Mouse (Mus musculus): Measurements from ENCODE around the gene Nipal1. TPM values are rescaled to one million over a fixed set of nuclear protein-coding genes. Genes with fewer than 3 reads are reported as not detected.
A peak's percentile ranks its signal among the peaks of the same experiment; 100 is the strongest.

Gene Nipal1
- polyA plus RNA-seq, 1 experiment = 0.11 TPM

- Histone ChIP-seq H3K27ac (ENCODE audit: insufficient read depth, low read length) (no peak overlapping the region), H3K4me3 (ENCODE audit: extremely low read depth, insufficient read depth, insufficient read length) (no peak overlapping the region), H3K27me3 (ENCODE audit: control insufficient read depth, insufficient read depth, low read length) (no peaks in the 10 kb centered on the region), H3K4me1 (ENCODE audit: control insufficient read depth, insufficient read depth, insufficient read length) (no peaks in the 10 kb centered on the region), H3K36me3 (ENCODE audit: control insufficient read depth, insufficient read depth, low read length) (no peaks in the 10 kb centered on the region)
- DNase-seq (ENCODE audit: low read depth in 1 of 2, low spot score in 2 of 2) = no peak
- WGBS = 82% methylated on average over 2 of the region's 2 CpGs
- TF ChIP-seq POLR2A (IDR thresholded peaks at IDR 0.05; ENCODE audit: low read depth, low read length) (no peak), CTCF (IDR thresholded peaks at IDR 0.05; ENCODE audit: extremely low read depth, insufficient read depth, insufficient read length, insufficient replicate concordance) (no peak)
Observed at GRCm38 (mm10) chr5:72699500-72699818, 51.9 kb downstream of the Nipal1 start.

- no peaks in the 10 kb centered on the region for H3K4me1 ChIP-seq (ENCODE audit: control insufficient read depth, insufficient read depth, insufficient read length)
- no peak for DNase-seq (ENCODE audit: low read depth in 1 of 2, low spot score in 2 of 2)
- no peak overlapping the region for H3K4me3 ChIP-seq (ENCODE audit: extremely low read depth, insufficient read depth, insufficient read length)
- H3K36me3 ChIP-seq (ENCODE audit: control insufficient read depth, insufficient read depth, low read length) = no peaks in the 10 kb centered on the region
- H3K27me3 ChIP-seq (ENCODE audit: control insufficient read depth, insufficient read depth, low read length) = no peaks in the 10 kb centered on the region
- TF ChIP-seq POLR2A (IDR thresholded peaks at IDR 0.05; ENCODE audit: low read depth, low read length) (no peak), CTCF (IDR thresholded peaks at IDR 0.05; ENCODE audit: extremely low read depth, insufficient read depth, insufficient read length, insufficient replicate concordance) (no peak)
- no peak overlapping the region for H3K27ac ChIP-seq (ENCODE audit: insufficient read depth, low read length)
Observed at GRCm38 (mm10) chr5:72702202-72702601, 54.6 kb downstream of the Nipal1 start.

- Histone ChIP-seq H3K4me3 (ENCODE audit: extremely low read depth, insufficient read depth, insufficient read length) (no peak overlapping the region), H3K27ac (ENCODE audit: insufficient read depth, low read length) (no peak overlapping the region), H3K36me3 (ENCODE audit: control insufficient read depth, insufficient read depth, low read length) (no peaks in the 10 kb centered on the region), H3K27me3 (ENCODE audit: control insufficient read depth, insufficient read depth, low read length) (no peaks in the 10 kb centered on the region), H3K4me1 (ENCODE audit: control insufficient read depth, insufficient read depth, insufficient read length) (no peaks in the 10 kb centered on the region)
- no peak for DNase-seq (ENCODE audit: low read depth in 1 of 2, low spot score in 2 of 2)
- WGBS = 87% methylated on average over 10 of the region's 10 CpGs
- TF ChIP-seq CTCF (IDR thresholded peaks at IDR 0.05; ENCODE audit: extremely low read depth, insufficient read depth, insufficient read length, insufficient replicate concordance) (no peak), POLR2A (IDR thresholded peaks at IDR 0.05; ENCODE audit: low read depth, low read length) (no peak)
Observed at GRCm38 (mm10) chr5:72706095-72706494, 58.5 kb downstream of the Nipal1 start.

- no peak for DNase-seq (ENCODE audit: low read depth in 1 of 2, low spot score in 2 of 2)
- no peak overlapping the region for H3K4me3 ChIP-seq (ENCODE audit: extremely low read depth, insufficient read depth, insufficient read length)
- no peak overlapping the region for H3K27ac ChIP-seq (ENCODE audit: insufficient read depth, low read length)
- no peaks in the 10 kb centered on the region for H3K27me3 ChIP-seq (ENCODE audit: control insufficient read depth, insufficient read depth, low read length)
- TF ChIP-seq CTCF (IDR thresholded peaks at IDR 0.05; ENCODE audit: extremely low read depth, insufficient read depth, insufficient read length, insufficient replicate concordance) (no peak), POLR2A (IDR thresholded peaks at IDR 0.05; ENCODE audit: low read depth, low read length) (no peak)
- WGBS = 89% methylated on average over 10 of the region's 10 CpGs
- no peaks in the 10 kb centered on the region for H3K4me1 ChIP-seq (ENCODE audit: control insufficient read depth, insufficient read depth, insufficient read length)
- H3K36me3 ChIP-seq (ENCODE audit: control insufficient read depth, insufficient read depth, low read length) = no peaks in the 10 kb centered on the region
Observed at GRCm38 (mm10) chr5:72706722-72707121, 59.1 kb downstream of the Nipal1 start.

GRCm38 (mm10) chr5:72709451-72709850, 61.9 kb downstream of the Nipal1 start:
- no peaks in the 10 kb centered on the region for H3K27me3 ChIP-seq (ENCODE audit: control insufficient read depth, insufficient read depth, low read length)
- no peaks in the 10 kb centered on the region for H3K4me1 ChIP-seq (ENCODE audit: control insufficient read depth, insufficient read depth, insufficient read length)
- DNase-seq (ENCODE audit: low read depth in 1 of 2, low spot score in 2 of 2) = no peak
- TF ChIP-seq POLR2A (IDR thresholded peaks at IDR 0.05; ENCODE audit: low read depth, low read length) = no peak
- no peak for TF ChIP-seq CTCF (IDR thresholded peaks at IDR 0.05; ENCODE audit: extremely low read depth, insufficient read depth, insufficient read length, insufficient replicate concordance)
- WGBS = 56% methylated on average over 13 of the region's 13 CpGs
- H3K4me3 ChIP-seq (ENCODE audit: extremely low read depth, insufficient read depth, insufficient read length) = no peak overlapping the region
- H3K36me3 ChIP-seq (ENCODE audit: control insufficient read depth, insufficient read depth, low read length) = no peaks in the 10 kb centered on the region
- no peak overlapping the region for H3K27ac ChIP-seq (ENCODE audit: insufficient read depth, low read length)

- Histone ChIP-seq H3K36me3 (ENCODE audit: control insufficient read depth, insufficient read depth, low read length) (no peaks in the 10 kb centered on the region), H3K27ac (ENCODE audit: insufficient read depth, low read length) (no peak overlapping the region), H3K27me3 (ENCODE audit: control insufficient read depth, insufficient read depth, low read length) (no peaks in the 10 kb centered on the region), H3K4me3 (ENCODE audit: extremely low read depth, insufficient read depth, insufficient read length) (no peak overlapping the region), H3K4me1 (ENCODE audit: control insufficient read depth, insufficient read depth, insufficient read length) (no peaks in the 10 kb centered on the region)
- 90% methylated on average over 9 of the region's 9 CpGs for WGBS
- TF ChIP-seq CTCF (IDR thresholded peaks at IDR 0.05; ENCODE audit: extremely low read depth, insufficient read depth, insufficient read length, insufficient replicate concordance) (no peak), POLR2A (IDR thresholded peaks at IDR 0.05; ENCODE audit: low read depth, low read length) (no peak)
- DNase-seq (ENCODE audit: low read depth in 1 of 2, low spot score in 2 of 2) = no peak
Observed at GRCm38 (mm10) chr5:72709976-72710375, 62.4 kb downstream of the Nipal1 start.

GRCm38 (mm10) chr5:72710572-72711278, 63.1 kb downstream of the Nipal1 start:
- H3K4me1 ChIP-seq (ENCODE audit: control insufficient read depth, insufficient read depth, insufficient read length) = no peaks in the 10 kb centered on the region
- no peak overlapping the region for H3K4me3 ChIP-seq (ENCODE audit: extremely low read depth, insufficient read depth, insufficient read length)
- H3K36me3 ChIP-seq (ENCODE audit: control insufficient read depth, insufficient read depth, low read length) = no peaks in the 10 kb centered on the region
- WGBS = 23% methylated on average over 4 of the region's 4 CpGs
- DNase-seq (ENCODE audit: low read depth in 1 of 2, low spot score in 2 of 2) = peak; percentile 33 to 52
- no peak overlapping the region for H3K27ac ChIP-seq (ENCODE audit: insufficient read depth, low read length)
- TF ChIP-seq CTCF (IDR thresholded peaks at IDR 0.05; ENCODE audit: extremely low read depth, insufficient read depth, insufficient read length, insufficient replicate concordance) = peak; percentile 11; the same call in 1 of the 2 replicates
- TF ChIP-seq POLR2A (IDR thresholded peaks at IDR 0.05; ENCODE audit: low read depth, low read length) = no peak
- H3K27me3 ChIP-seq (ENCODE audit: control insufficient read depth, insufficient read depth, low read length) = no peaks in the 10 kb centered on the region
